Mouse (Mus musculus) lung, embryonic 14.5 days (tissue): ENCODE data around the gene Kdsr. TPM values are rescaled to one million over a fixed set of nuclear protein-coding genes. Genes with fewer than 3 reads are reported as not detected.
"Not testable (repeated sequence)": the region's sequence is repeated elsewhere in the genome, so short reads cannot be mapped to it uniquely, and the experiment has no call there.

Experiments
- ATAC-seq: fragments of 200-750 bp; cut with Nextera tagmentation; 2 replicates; pipeline ENCODE4 v1.8.0; 2017; ENCODE audit warnings: mild to moderate bottlenecking, moderate TSS enrichment, moderate library complexity; ENCODE audit not compliant: insufficient read depth
- DNase-seq: peaks from one replicate; pipeline ENCODE4 v3.0.0-alpha.2; 2015
- H3K27ac ChIP-seq: fragments of 300-500 bp; sonication (generic); 2 replicates; pipeline ENCODE4 v1.5.1; 2014; ENCODE audit warnings: low read depth, mild to moderate bottlenecking, moderate library complexity
- H3K27me3 ChIP-seq: fragments of 300-500 bp; sonication (generic); 2 replicates; pipeline ENCODE4 v1.6.1; 2014; ENCODE audit warnings: low read length, control low read depth; ENCODE audit not compliant: insufficient read depth
- H3K36me3 ChIP-seq: fragments of 300-500 bp; sonication (generic); 2 replicates; pipeline ENCODE4 v1.6.1; 2014; ENCODE audit warnings: control low read depth; ENCODE audit not compliant: insufficient read depth
- H3K4me1 ChIP-seq: fragments of 300-500 bp; sonication (generic); 2 replicates; pipeline ENCODE4 v1.6.1; 2014; ENCODE audit warnings: antibody characterized with exemption, control low read depth; ENCODE audit not compliant: insufficient read depth
- H3K4me2 ChIP-seq: fragments of 300-500 bp; sonication (generic); 2 replicates; pipeline ENCODE4 v1.6.1; 2014; ENCODE audit warnings: mild to moderate bottlenecking
- H3K4me3 ChIP-seq: fragments of 300-500 bp; sonication (generic); 2 replicates; pipeline ENCODE4 v1.5.1; 2014; ENCODE audit warnings: low read depth, low read length
- H3K9ac ChIP-seq: fragments of 300-500 bp; sonication (generic); 2 replicates; pipeline ENCODE4 v1.6.1; 2014
- H3K9me3 ChIP-seq: fragments of 300-500 bp; sonication (generic); 2 replicates; pipeline ENCODE4 v1.6.1; 2016; ENCODE audit warnings: low read depth, low read length, control low read depth
- CTCF ChIP-seq: IDR thresholded peaks from 2 replicates; pipeline ENCODE4 v1.5.1; 2016; ENCODE audit warnings: antibody characterized with exemption, low read depth
- WGBS: fragments of 180-500 bp; shearing (Covaris S2); extraction: QIAGEN DNeasy Blood & Tissue Kit; methylation state at CpG from one replicate; pipeline ENCODE4 v1.1.7; 2014; 5-methylcytosine and 5-hydroxymethylcytosine counted together
- polyA plus RNA-seq: library from polyadenylated mRNA; unstranded; fragments of >200 nt; fragmentation: Nextera tagmentation; extraction: Ambion mirVana; gene quantifications from 2 replicates; pipeline ENCODE4 v1.2.1, GENCODE M21; 2014

Gene Kdsr
- polyA plus RNA-seq, 1 experiment from 2014 or later, result 16.5 TPM

- Histone ChIP-seq H3K4me1 (no peaks in the 10 kb centered on the region), H3K36me3 (peaks cover 10% of the 10 kb centered on the region; the same call in 1 of the 2 replicates), H3K4me3 (no peak overlapping the region), H3K9me3 (no peaks in the 10 kb centered on the region), H3K27ac (no peak overlapping the region), H3K27me3 (no peaks in the 10 kb centered on the region), H3K4me2 (no peak overlapping the region), H3K9ac (no peak overlapping the region)
- WGBS, result 88% methylated on average over 5 of the region's 5 CpGs
- no peak for ATAC-seq
- TF ChIP-seq CTCF, result no peak
- DNase-seq, result no peak
Measured at GRCm38 (mm10) chr1:106739810-106740209, 19.7 kb downstream of the Kdsr start.

GRCm38 (mm10) chr1:106738092-106738491, 21.4 kb downstream of the Kdsr start:
- no peaks in the 10 kb centered on the region for H3K27me3 ChIP-seq
- H3K4me3 ChIP-seq, result no peak overlapping the region
- no peak overlapping the region for H3K9ac ChIP-seq
- TF ChIP-seq CTCF, result peak; percentile 53
- no peak overlapping the region for H3K4me2 ChIP-seq
- 80% methylated on average over 3 of the region's 3 CpGs for WGBS
- H3K27ac ChIP-seq, result no peak overlapping the region
- no peaks in the 10 kb centered on the region for H3K4me1 ChIP-seq
- DNase-seq, result peak; percentile 22
- no peak for ATAC-seq
- H3K36me3 ChIP-seq, result peaks cover 18% of the 10 kb centered on the region; the same call in 1 of the 2 replicates
- no peaks in the 10 kb centered on the region for H3K9me3 ChIP-seq

DNA sequence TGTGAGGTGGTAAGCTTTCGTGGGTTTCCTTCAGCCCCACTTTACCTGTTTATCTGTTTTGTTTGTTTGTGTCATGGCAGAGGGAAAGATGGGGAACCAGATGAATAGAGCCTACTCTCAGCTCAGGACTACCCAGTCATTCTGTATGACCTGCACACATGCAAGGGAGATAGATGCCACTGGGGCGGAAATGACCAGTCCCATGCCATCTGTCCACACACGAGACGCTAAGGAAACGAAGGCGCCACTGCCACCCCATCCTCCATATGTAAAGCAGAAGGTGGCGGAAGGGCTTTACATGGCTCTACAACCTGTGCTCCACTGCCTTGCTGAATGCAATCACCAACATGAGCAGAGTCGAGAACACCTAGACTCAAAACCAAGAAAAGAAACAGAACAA, 23.3 kb downstream of the Kdsr start:
- no peaks in the 10 kb centered on the region for H3K27me3 ChIP-seq
- WGBS, result 86% methylated on average over 8 of the region's 8 CpGs
- H3K4me1 ChIP-seq, result no peaks in the 10 kb centered on the region
- H3K27ac ChIP-seq, result no peak overlapping the region
- H3K4me2 ChIP-seq, result no peak overlapping the region
- H3K36me3 ChIP-seq, result peaks cover 14% of the 10 kb centered on the region; the same call in 1 of the 2 replicates
- no peak for DNase-seq
- H3K9ac ChIP-seq, result no peak overlapping the region
- H3K4me3 ChIP-seq, result no peak overlapping the region
- H3K9me3 ChIP-seq, result no peaks in the 10 kb centered on the region
- no peak for TF ChIP-seq CTCF
- ATAC-seq, result no peak

DNA sequence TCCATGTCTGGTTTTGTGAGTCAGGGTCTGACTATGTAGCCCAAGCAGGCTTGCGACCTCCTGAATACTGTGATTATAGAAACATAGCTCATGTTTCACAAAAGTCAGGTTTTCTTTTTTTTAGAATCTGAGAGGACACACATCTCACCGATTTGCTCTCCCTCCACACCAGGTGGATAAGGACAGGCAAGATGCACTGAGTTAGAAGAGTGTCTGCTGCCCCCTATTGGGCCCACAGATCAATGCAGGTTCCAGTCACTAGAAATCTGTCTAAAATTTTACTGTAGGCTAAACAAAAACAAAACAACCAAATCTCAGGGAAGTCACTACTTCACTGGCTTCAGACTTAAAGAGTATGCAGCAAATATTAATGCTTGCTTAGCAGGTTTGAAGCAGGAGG, 23.9 kb downstream of the Kdsr start:
- Histone ChIP-seq H3K9ac (no peak overlapping the region), H3K27me3 (no peaks in the 10 kb centered on the region), H3K4me3 (no peak overlapping the region), H3K27ac (no peak overlapping the region), H3K4me2 (no peak overlapping the region), H3K9me3 (no peaks in the 10 kb centered on the region), H3K36me3 (peaks cover 14% of the 10 kb centered on the region; the same call in 1 of the 2 replicates), H3K4me1 (no peaks in the 10 kb centered on the region)
- DNase-seq (peak; percentile 72), ATAC-seq (no peak)
- 54% methylated on average over 2 of the region's 2 CpGs for WGBS
- TF ChIP-seq CTCF, result peak; percentile 68

- no peak for DNase-seq
- Histone ChIP-seq H3K36me3 (0 out of 2 replicates have a peak, but pooled peaks cover 2% of the 10 kb centered on the region), H3K27me3 (no peaks in the 10 kb centered on the region), H3K4me1 (no peaks in the 10 kb centered on the region), H3K9ac (no peak overlapping the region), H3K9me3 (no peaks in the 10 kb centered on the region), H3K4me2 (no peak overlapping the region), H3K27ac (no peak overlapping the region), H3K4me3 (no peak overlapping the region)
- TF ChIP-seq CTCF, result no peak
- 55% methylated on average over 5 of the region's 5 CpGs for WGBS
- ATAC-seq, result no peak
Measured at GRCm38 (mm10) chr1:106722061-106722460, 37.5 kb downstream of the Kdsr start.

- not testable (repeated sequence) for H3K27me3 ChIP-seq, H3K9me3 ChIP-seq, H3K36me3 ChIP-seq, ATAC-seq, H3K4me2 ChIP-seq, DNase-seq, H3K4me1 ChIP-seq, H3K9ac ChIP-seq, H3K27ac ChIP-seq, H3K4me3 ChIP-seq
- WGBS, result 65% methylated on average over 7 of the region's 7 CpGs
Measured at GRCm38 (mm10) chr1:106717736-106718135, 41.8 kb downstream of the Kdsr start.

- TF ChIP-seq CTCF, result peak; percentile 92
- Histone ChIP-seq H3K9ac (no peak overlapping the region), H3K4me1 (peaks cover 6% of the 10 kb centered on the region; the same call in 1 of the 2 replicates), H3K36me3 (no peaks in the 10 kb centered on the region), H3K4me3 (no peak overlapping the region), H3K27ac (no peak overlapping the region), H3K4me2 (no peak overlapping the region), H3K9me3 (no peaks in the 10 kb centered on the region), H3K27me3 (no peaks in the 10 kb centered on the region)
- peak; percentile 93 for DNase-seq
- 26% methylated on average over 7 of the region's 7 CpGs for WGBS
- ATAC-seq, result no peak
Measured at GRCm38 (mm10) chr1:106717071-106717601, 42.4 kb downstream of the Kdsr start.
